Mouse (Mus musculus) ES-Bruce4 (cell line): Measurements from ENCODE around the gene Pkd2l1.

ENCODE experiments used
- CTCF ChIP-seq: IDR thresholded peaks from one replicate; pipeline ENCODE4 v1.8.1; 2011; ENCODE audit warnings: low read depth, low read length
- POLR2A ChIP-seq: IDR thresholded peaks from one replicate; pipeline ENCODE4 v1.8.1; 2011; ENCODE audit warnings: low read length; ENCODE audit not compliant: insufficient read depth

GRCm38 (mm10) chr19:44203015-44203564 is 10.8 kb upstream of the Pkd2l1 start, which contains the start of gene Scd3:
- TF ChIP-seq CTCF, result no peak
- TF ChIP-seq POLR2A, result no peak
